Mouse (Mus musculus): ENCODE measurements at regions not wholly inside any gene's neighbourhood (a gene's known extent, or its start where the extent isn't known, plus 50 kb on each side); places are given as distances from the start of the nearest gene placed in this dataset.

GRCm38 (mm10) chr4:105422466-105422865, 265.3 kb downstream of the Plpp3 start:
- TF ChIP-seq CTCF (conservative IDR thresholded peaks at IDR 0.05; ENCODE audit: low read length) (no peak), POU5F1 (IDR thresholded peaks at IDR 0.05; ENCODE audit: borderline replicate concordance, low read length) (no peak), NANOG (IDR thresholded peaks at IDR 0.05; ENCODE audit: borderline replicate concordance, low read length) (no peak)
